Mouse (Mus musculus): ENCODE measurements around the gene Efnb1. TPM values are rescaled to one million over a fixed set of nuclear protein-coding genes. Genes with fewer than 3 reads are reported as not detected.

Gene Efnb1
- polyA plus RNA-seq, 2 experiments = 36.9 to 57.5 TPM

GRCm38 (mm10) chrX:99132573-99132972 lies 3.4 kb upstream of the Efnb1 start:
- H3K4me3 ChIP-seq (replicated peaks; ENCODE audit: low read length) = no peak overlapping the region
- no peak for TF ChIP-seq POLR2A (IDR thresholded peaks at IDR 0.05; ENCODE audit: borderline replicate concordance, extremely low read depth, insufficient read depth, insufficient read length)
- ATAC-seq (ENCODE audit: low FRiP score, low read depth) = no peak
- no peaks in the 10 kb centered on the region for H3K4me1 ChIP-seq (ENCODE audit: control insufficient read depth, insufficient read depth, low read length)
- H3K9me3 ChIP-seq (ENCODE audit: control insufficient read depth, low read length) = no peaks in the 10 kb centered on the region
- H3K36me3 ChIP-seq (ENCODE audit: control insufficient read depth, insufficient read depth, low read length) = no peaks in the 10 kb centered on the region
- no peak for DNase-seq (ENCODE audit: low spot score)
- WGBS = 78% methylated on average over 6 of the region's 6 CpGs
- no peak overlapping the region for H3K4me2 ChIP-seq (replicated peaks; ENCODE audit: low read depth, low read length, severe bottlenecking)
- H3K27me3 ChIP-seq (ENCODE audit: control insufficient read depth, insufficient read depth, low read length) = no peaks in the 10 kb centered on the region; the same call in 1 of the 2 replicates
- no peak overlapping the region for H3K27ac ChIP-seq (replicated peaks; ENCODE audit: low read depth, low read length)
- H3K9ac ChIP-seq (ENCODE audit: low read depth, low read length, severe bottlenecking) = no peak overlapping the region

GRCm38 (mm10) chrX:99134891-99135290 lies 1.0 kb upstream of the Efnb1 start:
- peaks cover 6% of the 10 kb centered on the region; the same call in 1 of the 2 replicates for H3K4me1 ChIP-seq (ENCODE audit: control insufficient read depth, insufficient read depth, low read length)
- peak overlapping the region; percentile 61; the same call in 1 of the 2 replicates for H3K4me3 ChIP-seq (replicated peaks; ENCODE audit: low read length)
- peak overlapping the region; percentile 52 for H3K4me2 ChIP-seq (replicated peaks; ENCODE audit: low read depth, low read length, severe bottlenecking)
- H3K36me3 ChIP-seq (ENCODE audit: control insufficient read depth, insufficient read depth, low read length) = no peaks in the 10 kb centered on the region
- H3K27ac ChIP-seq (replicated peaks; ENCODE audit: low read depth, low read length) = 0 out of 2 replicates have a peak overlapping the region, but pooled peaks have one; percentile 58
- peak; percentile 65 for DNase-seq (ENCODE audit: low spot score)
- TF ChIP-seq POLR2A (IDR thresholded peaks at IDR 0.05; ENCODE audit: borderline replicate concordance, extremely low read depth, insufficient read depth, insufficient read length) = no peak
- H3K9ac ChIP-seq (ENCODE audit: low read depth, low read length, severe bottlenecking) = no peak overlapping the region
- ATAC-seq (ENCODE audit: low FRiP score, low read depth) = peak; percentile 27; the same call in 1 of the 2 replicates
- no peaks in the 10 kb centered on the region for H3K9me3 ChIP-seq (ENCODE audit: control insufficient read depth, low read length)
- WGBS = 22% methylated on average over 14 of the region's 14 CpGs
- no peaks in the 10 kb centered on the region; the same call in 1 of the 2 replicates for H3K27me3 ChIP-seq (ENCODE audit: control insufficient read depth, insufficient read depth, low read length)

- no peak for TF ChIP-seq POLR2A (IDR thresholded peaks at IDR 0.05; ENCODE audit: borderline replicate concordance, extremely low read depth, insufficient read depth, insufficient read length)
- H3K27me3 ChIP-seq (ENCODE audit: control insufficient read depth, insufficient read depth, low read length) = no peaks in the 10 kb centered on the region; the same call in 1 of the 2 replicates
- no peak for DNase-seq (ENCODE audit: low spot score)
These were observed 569 bp downstream of the Efnb1 start for GRCm38 (mm10) chrX:99136431-99136966.

GRCm38 (mm10) chrX:99137143-99137870 lies 1.4 kb downstream of the Efnb1 start:
- DNase-seq (ENCODE audit: low spot score) = no peak
- TF ChIP-seq POLR2A (IDR thresholded peaks at IDR 0.05; ENCODE audit: borderline replicate concordance, extremely low read depth, insufficient read depth, insufficient read length) = no peak
- 25% methylated on average over 31 of the region's 31 CpGs for WGBS
- Histone ChIP-seq H3K4me2 (replicated peaks; ENCODE audit: low read depth, low read length, severe bottlenecking) (peak overlapping the region; percentile 60), H3K4me3 (replicated peaks; ENCODE audit: low read length) (peak overlapping the region; percentile 61), H3K27ac (replicated peaks; ENCODE audit: low read depth, low read length) (peak overlapping the region; percentile 38; the same call in 1 of the 2 replicates), H3K9me3 (ENCODE audit: control insufficient read depth, low read length) (no peaks in the 10 kb centered on the region), H3K9ac (ENCODE audit: low read depth, low read length, severe bottlenecking) (peak overlapping the region; percentile 79), H3K4me1 (ENCODE audit: control insufficient read depth, insufficient read depth, low read length) (peaks cover 20% of the 10 kb centered on the region), H3K36me3 (ENCODE audit: control insufficient read depth, insufficient read depth, low read length) (no peaks in the 10 kb centered on the region), H3K27me3 (ENCODE audit: control insufficient read depth, insufficient read depth, low read length) (no peaks in the 10 kb centered on the region; the same call in 1 of the 2 replicates)
- ATAC-seq (ENCODE audit: low FRiP score, low read depth) = no peak

More at GRCm38 (mm10) chrX:99136431-99136966, 569 bp downstream of the Efnb1 start:
- 31% methylated on average over 40 of the region's 53 CpGs for WGBS
- Histone ChIP-seq H3K4me1 (ENCODE audit: control insufficient read depth, insufficient read depth, low read length) (peaks cover 16% of the 10 kb centered on the region), H3K36me3 (ENCODE audit: control insufficient read depth, insufficient read depth, low read length) (no peaks in the 10 kb centered on the region), H3K27ac (replicated peaks; ENCODE audit: low read depth, low read length) (peak overlapping the region; percentile 79), H3K9me3 (ENCODE audit: control insufficient read depth, low read length) (no peaks in the 10 kb centered on the region), H3K9ac (ENCODE audit: low read depth, low read length, severe bottlenecking) (peak overlapping the region; percentile 79), H3K4me3 (replicated peaks; ENCODE audit: low read length) (peak overlapping the region; percentile 61), H3K4me2 (replicated peaks; ENCODE audit: low read depth, low read length, severe bottlenecking) (peak overlapping the region; percentile 60)
- ATAC-seq (ENCODE audit: low FRiP score, low read depth) = no peak

- Histone ChIP-seq H3K4me2 (replicated peaks; ENCODE audit: low read depth, low read length, severe bottlenecking) (peak overlapping the region; percentile 60), H3K9ac (ENCODE audit: low read depth, low read length, severe bottlenecking) (peak overlapping the region; percentile 79), H3K27ac (replicated peaks; ENCODE audit: low read depth, low read length) (no peak overlapping the region), H3K36me3 (ENCODE audit: control insufficient read depth, insufficient read depth, low read length) (no peaks in the 10 kb centered on the region), H3K27me3 (ENCODE audit: control insufficient read depth, insufficient read depth, low read length) (no peaks in the 10 kb centered on the region; the same call in 1 of the 2 replicates), H3K4me1 (ENCODE audit: control insufficient read depth, insufficient read depth, low read length) (peaks cover 21% of the 10 kb centered on the region), H3K4me3 (replicated peaks; ENCODE audit: low read length) (peak overlapping the region; percentile 61), H3K9me3 (ENCODE audit: control insufficient read depth, low read length) (no peaks in the 10 kb centered on the region)
- ATAC-seq (ENCODE audit: low FRiP score, low read depth) (no peak), DNase-seq (ENCODE audit: low spot score) (no peak)
- no peak for TF ChIP-seq POLR2A (IDR thresholded peaks at IDR 0.05; ENCODE audit: borderline replicate concordance, extremely low read depth, insufficient read depth, insufficient read length)
- WGBS = 18% methylated on average over 9 of the region's 9 CpGs
These were observed 2.2 kb downstream of the Efnb1 start for GRCm38 (mm10) chrX:99137928-99138740.

Data from limb, embryonic 14.5 days (tissue).